Mouse (Mus musculus): Measurements from ENCODE around the gene Srrm2. TPM values are rescaled to one million over a fixed set of nuclear protein-coding genes. Genes with fewer than 3 reads are reported as not detected.

Gene Srrm2
- polyA plus RNA-seq, 1 experiment from 2014 or later, result 439 TPM

DNA sequence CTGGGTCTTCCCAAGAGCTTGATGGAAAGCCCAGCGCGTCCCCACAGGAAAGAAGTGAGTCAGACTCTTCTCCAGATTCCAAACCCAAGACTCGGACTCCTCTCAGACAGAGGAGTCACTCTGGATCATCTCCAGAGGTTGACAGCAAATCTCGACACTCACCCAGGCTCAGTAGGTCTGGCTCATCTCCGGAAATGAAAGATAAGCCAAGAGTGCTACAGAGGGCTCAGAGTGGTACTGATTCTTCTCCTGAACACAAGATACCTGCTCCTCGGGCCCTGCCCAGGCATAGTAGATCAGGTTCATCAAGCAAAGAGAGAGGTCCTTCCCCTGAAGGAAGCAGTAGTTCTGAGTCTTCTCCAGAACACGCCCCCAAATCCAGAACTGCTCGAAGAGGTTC, 28.2 kb downstream of the Srrm2 start:
- H3K27ac ChIP-seq (ENCODE audit: low read depth, low read length), result no peak overlapping the region
- peaks cover 14% of the 10 kb centered on the region for H3K9me3 ChIP-seq (ENCODE audit: control insufficient read depth, low read length)
- ATAC-seq (ENCODE audit: low FRiP score) (no peak), DNase-seq (ENCODE audit: low spot score, missing footprints) (no peak)
- peaks cover 88% of the 10 kb centered on the region for H3K36me3 ChIP-seq (ENCODE audit: control insufficient read depth, insufficient read depth, low read length)
- no peak overlapping the region for H3K4me3 ChIP-seq (ENCODE audit: low read depth, low read length)
- H3K4me1 ChIP-seq (ENCODE audit: control insufficient read depth, insufficient read depth, low read length), result no peaks in the 10 kb centered on the region
- H3K9ac ChIP-seq (ENCODE audit: low read length), result no peak overlapping the region
- no peaks in the 10 kb centered on the region for H3K27me3 ChIP-seq (ENCODE audit: control insufficient read depth, insufficient read depth, low read length)
- over 99% methylated on average over 8 of the region's 8 CpGs for WGBS
- H3K4me2 ChIP-seq, result no peak overlapping the region

DNA sequence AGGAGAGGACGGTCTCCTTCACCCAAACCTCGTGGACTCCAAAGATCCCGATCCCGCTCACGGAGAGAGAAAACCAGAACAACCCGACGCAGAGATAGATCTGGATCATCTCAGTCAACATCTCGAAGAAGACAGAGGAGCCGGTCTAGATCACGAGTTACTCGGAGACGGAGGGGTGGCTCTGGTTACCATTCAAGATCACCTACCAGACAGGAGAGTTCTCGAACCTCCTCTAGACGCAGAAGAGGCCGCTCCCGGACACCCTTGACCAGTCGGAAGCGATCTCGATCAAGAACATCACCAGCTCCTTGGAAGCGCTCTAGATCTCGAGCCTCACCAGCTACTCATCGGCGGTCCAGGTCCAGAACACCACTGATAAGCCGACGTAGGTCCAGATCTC, 28.9 kb downstream of the Srrm2 start:
- Histone ChIP-seq H3K4me1 (ENCODE audit: control insufficient read depth, insufficient read depth, low read length) (no peaks in the 10 kb centered on the region), H3K27ac (ENCODE audit: low read depth, low read length) (no peak overlapping the region), H3K9ac (ENCODE audit: low read length) (no peak overlapping the region), H3K27me3 (ENCODE audit: control insufficient read depth, insufficient read depth, low read length) (no peaks in the 10 kb centered on the region), H3K9me3 (ENCODE audit: control insufficient read depth, low read length) (peaks cover 14% of the 10 kb centered on the region), H3K4me2 (no peak overlapping the region), H3K36me3 (ENCODE audit: control insufficient read depth, insufficient read depth, low read length) (peaks cover 88% of the 10 kb centered on the region), H3K4me3 (ENCODE audit: low read depth, low read length) (no peak overlapping the region)
- no peak for DNase-seq (ENCODE audit: low spot score, missing footprints)
- no peak for ATAC-seq (ENCODE audit: low FRiP score)
- 96% methylated on average over 25 of the region's 25 CpGs for WGBS

DNA sequence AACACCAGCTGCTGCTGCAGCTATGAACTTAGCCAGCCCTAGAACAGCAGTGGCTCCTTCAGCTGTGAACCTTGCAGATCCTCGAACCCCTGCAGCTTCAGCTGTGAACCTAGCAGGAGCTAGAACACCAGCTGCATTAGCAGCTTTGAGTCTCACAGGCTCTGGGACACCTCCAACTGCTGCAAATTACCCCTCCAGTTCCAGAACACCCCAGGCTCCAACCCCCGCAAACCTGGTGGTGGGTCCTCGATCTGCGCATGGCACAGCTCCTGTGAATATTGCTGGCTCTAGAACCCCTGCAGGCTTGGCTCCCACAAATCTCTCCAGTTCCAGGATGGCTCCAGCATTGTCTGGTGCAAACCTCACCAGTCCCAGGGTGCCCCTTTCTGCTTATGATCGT, 30.4 kb downstream of the Srrm2 start:
- Histone ChIP-seq H3K4me2 (no peak overlapping the region), H3K4me3 (ENCODE audit: low read depth, low read length) (no peak overlapping the region), H3K4me1 (ENCODE audit: control insufficient read depth, insufficient read depth, low read length) (no peaks in the 10 kb centered on the region), H3K27ac (ENCODE audit: low read depth, low read length) (no peak overlapping the region), H3K27me3 (ENCODE audit: control insufficient read depth, insufficient read depth, low read length) (no peaks in the 10 kb centered on the region), H3K9ac (ENCODE audit: low read length) (no peak overlapping the region), H3K36me3 (ENCODE audit: control insufficient read depth, insufficient read depth, low read length) (peaks cover 85% of the 10 kb centered on the region), H3K9me3 (ENCODE audit: control insufficient read depth, low read length) (peaks cover 12% of the 10 kb centered on the region)
- WGBS, result 98% methylated on average over 5 of the region's 5 CpGs
- DNase-seq (ENCODE audit: low spot score, missing footprints), result no peak
- no peak for ATAC-seq (ENCODE audit: low FRiP score)

DNA sequence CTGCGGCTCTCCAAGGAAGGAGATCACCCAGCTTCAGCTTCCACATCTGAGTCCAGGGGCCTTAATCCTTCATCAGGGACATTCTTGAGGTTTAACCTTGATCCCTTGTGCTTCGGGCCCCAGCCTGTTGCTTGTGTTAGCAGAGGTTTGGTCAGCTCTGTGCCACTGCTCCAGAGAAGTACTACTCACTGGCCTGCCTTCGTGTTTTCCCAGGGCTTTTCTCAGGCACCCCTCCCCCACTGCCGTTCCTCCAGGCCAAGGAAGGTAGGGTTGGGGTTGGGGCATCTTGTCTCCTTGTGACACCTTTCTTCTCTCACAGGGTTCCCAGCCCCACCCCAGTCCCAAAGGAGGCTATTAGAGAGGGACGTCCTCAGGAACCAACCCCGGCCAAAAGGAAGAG, 31.8 kb downstream of the Srrm2 start:
- Histone ChIP-seq H3K36me3 (ENCODE audit: control insufficient read depth, insufficient read depth, low read length) (peaks cover 76% of the 10 kb centered on the region), H3K4me2 (no peak overlapping the region), H3K4me3 (ENCODE audit: low read depth, low read length) (no peak overlapping the region), H3K27ac (ENCODE audit: low read depth, low read length) (no peak overlapping the region), H3K9ac (ENCODE audit: low read length) (no peak overlapping the region), H3K9me3 (ENCODE audit: control insufficient read depth, low read length) (peaks cover 12% of the 10 kb centered on the region), H3K27me3 (ENCODE audit: control insufficient read depth, insufficient read depth, low read length) (no peaks in the 10 kb centered on the region), H3K4me1 (ENCODE audit: control insufficient read depth, insufficient read depth, low read length) (no peaks in the 10 kb centered on the region)
- ATAC-seq (ENCODE audit: low FRiP score) (no peak), DNase-seq (ENCODE audit: low spot score, missing footprints) (no peak)
- 82% methylated on average over 6 of the region's 6 CpGs for WGBS

DNA sequence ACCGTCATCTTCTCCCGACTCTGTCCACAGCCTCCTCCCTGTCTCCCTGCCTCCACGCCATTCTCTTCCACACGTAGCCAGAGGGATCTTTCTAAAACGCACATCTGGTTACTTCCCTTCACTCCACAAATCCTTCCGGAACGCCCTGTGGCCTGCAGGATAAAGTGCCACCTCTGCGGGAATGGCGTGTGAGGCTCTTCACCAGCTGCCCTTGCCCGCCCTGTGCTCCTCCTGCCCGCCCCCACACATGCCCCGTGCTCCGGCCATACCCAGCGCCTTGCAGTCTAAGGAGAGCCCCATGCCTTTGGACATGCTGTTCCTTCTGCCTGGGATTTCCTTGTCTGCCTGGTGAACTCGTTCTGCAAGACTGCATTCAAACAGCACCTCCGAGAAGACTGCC, 32.7 kb downstream of the Srrm2 start:
- Histone ChIP-seq H3K4me1 (ENCODE audit: control insufficient read depth, insufficient read depth, low read length) (peaks cover 7% of the 10 kb centered on the region), H3K9ac (ENCODE audit: low read length) (no peak overlapping the region), H3K9me3 (ENCODE audit: control insufficient read depth, low read length) (peaks cover 7% of the 10 kb centered on the region; the same call in 1 of the 2 replicates), H3K27ac (ENCODE audit: low read depth, low read length) (no peak overlapping the region), H3K4me3 (ENCODE audit: low read depth, low read length) (no peak overlapping the region), H3K4me2 (no peak overlapping the region), H3K27me3 (ENCODE audit: control insufficient read depth, insufficient read depth, low read length) (no peaks in the 10 kb centered on the region), H3K36me3 (ENCODE audit: control insufficient read depth, insufficient read depth, low read length) (peaks cover 66% of the 10 kb centered on the region)
- DNase-seq (ENCODE audit: low spot score, missing footprints), result no peak
- WGBS, result 85% methylated on average over 16 of the region's 16 CpGs
- no peak for ATAC-seq (ENCODE audit: low FRiP score)

DNA sequence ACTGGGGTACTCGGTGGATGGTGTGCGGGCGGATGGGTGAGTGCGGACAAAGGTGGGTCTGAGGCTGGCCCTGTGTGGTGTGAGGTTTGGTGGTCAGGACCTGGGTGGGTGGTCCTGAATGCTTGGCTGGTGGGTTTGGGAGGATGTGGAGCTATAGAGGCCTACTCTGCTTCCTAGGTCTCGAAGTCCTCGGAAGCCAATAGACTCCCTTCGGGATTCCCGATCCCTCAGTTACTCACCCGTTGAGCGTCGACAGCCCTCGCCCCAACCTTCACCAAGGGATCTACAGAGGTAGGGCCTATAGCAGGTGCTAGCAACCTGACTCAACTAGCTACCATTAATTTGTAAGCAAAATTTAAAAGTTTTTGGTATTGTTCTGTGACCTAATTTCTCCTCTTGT, 33.3 kb downstream of the Srrm2 start:
- Histone ChIP-seq H3K4me2 (no peak overlapping the region), H3K9me3 (ENCODE audit: control insufficient read depth, low read length) (peaks cover 1% of the 10 kb centered on the region; the same call in 1 of the 2 replicates), H3K9ac (ENCODE audit: low read length) (no peak overlapping the region), H3K36me3 (ENCODE audit: control insufficient read depth, insufficient read depth, low read length) (peaks cover 60% of the 10 kb centered on the region), H3K27ac (ENCODE audit: low read depth, low read length) (no peak overlapping the region), H3K27me3 (ENCODE audit: control insufficient read depth, insufficient read depth, low read length) (no peaks in the 10 kb centered on the region), H3K4me1 (ENCODE audit: control insufficient read depth, insufficient read depth, low read length) (peaks cover 7% of the 10 kb centered on the region), H3K4me3 (ENCODE audit: low read depth, low read length) (no peak overlapping the region)
- peak; percentile 34; the same call in 1 of the 2 replicates for ATAC-seq (ENCODE audit: low FRiP score)
- 93% methylated on average over 12 of the region's 12 CpGs for WGBS
- no peak for DNase-seq (ENCODE audit: low spot score, missing footprints)

DNA sequence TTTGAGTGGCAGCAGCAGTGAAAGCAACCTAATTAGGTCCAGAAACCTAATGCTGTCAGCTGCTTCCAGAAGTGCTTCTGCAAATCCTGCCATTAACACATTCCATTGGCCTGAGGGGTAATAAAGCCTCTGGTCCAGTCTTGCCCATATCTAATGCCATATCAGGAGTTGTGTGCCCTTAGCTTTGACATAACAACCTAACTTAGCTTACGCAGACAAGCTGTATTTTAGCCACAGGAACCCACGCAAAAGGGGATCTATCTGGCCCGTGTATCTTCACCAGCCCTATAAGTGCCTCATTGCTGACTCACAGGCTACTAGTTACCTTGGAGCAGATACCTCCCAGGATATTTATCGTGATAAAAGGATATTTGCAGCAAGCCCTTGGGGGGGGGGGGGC, 35.3 kb downstream of the Srrm2 start:
- Histone ChIP-seq H3K4me3 (ENCODE audit: low read depth, low read length) (no peak overlapping the region), H3K9ac (ENCODE audit: low read length) (no peak overlapping the region), H3K9me3 (ENCODE audit: control insufficient read depth, low read length) (no peaks in the 10 kb centered on the region), H3K36me3 (ENCODE audit: control insufficient read depth, insufficient read depth, low read length) (peaks cover 41% of the 10 kb centered on the region), H3K27me3 (ENCODE audit: control insufficient read depth, insufficient read depth, low read length) (no peaks in the 10 kb centered on the region), H3K4me1 (ENCODE audit: control insufficient read depth, insufficient read depth, low read length) (peaks cover 9% of the 10 kb centered on the region), H3K27ac (ENCODE audit: low read depth, low read length) (no peak overlapping the region), H3K4me2 (no peak overlapping the region)
- 94% methylated on average over 4 of the region's 4 CpGs for whole genome bisulfite sequencing
- ATAC-seq (ENCODE audit: low FRiP score), result no peak
- DNase-seq (ENCODE audit: low spot score, missing footprints), result no peak

DNA sequence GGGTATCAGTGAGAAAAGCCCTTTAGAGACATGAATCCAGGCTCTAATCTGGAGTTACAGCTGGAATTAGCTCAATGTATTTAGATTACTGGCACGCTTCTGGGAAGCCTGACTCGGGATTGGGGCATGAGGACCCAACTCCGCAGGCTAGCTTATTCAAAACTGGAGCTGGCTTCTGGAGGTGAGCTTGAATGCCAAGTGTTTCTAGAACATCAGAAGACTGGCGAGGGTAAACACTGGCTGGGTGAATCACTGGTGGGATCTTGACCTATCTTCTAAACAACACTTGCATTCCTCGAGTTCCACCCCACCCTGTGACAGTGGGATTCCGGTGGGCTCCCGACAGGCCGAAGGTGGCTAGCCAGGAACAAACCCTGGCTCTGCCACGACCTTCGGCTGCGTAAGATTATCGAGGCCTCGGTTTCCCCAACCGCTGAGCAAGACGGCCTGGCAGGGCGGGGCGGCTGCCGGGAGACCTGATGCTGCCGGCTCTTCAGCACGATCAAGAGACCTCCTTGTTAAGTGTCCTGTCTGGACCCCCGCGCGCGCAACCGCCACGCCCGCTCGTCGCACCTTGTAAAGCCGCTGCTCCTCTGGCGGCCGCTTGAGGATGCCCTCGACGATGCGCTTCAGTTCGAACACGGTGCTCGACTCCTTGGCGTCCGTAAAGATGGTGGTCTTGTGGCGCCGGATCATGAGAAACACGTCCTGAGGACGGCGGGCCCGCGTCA, 38.1 kb downstream of the Srrm2 start:
- ATAC-seq (ENCODE audit: low FRiP score) (peak; percentile 86), DNase-seq (ENCODE audit: low spot score, missing footprints) (peak; percentile 94)
- H3K4me1 ChIP-seq (ENCODE audit: control insufficient read depth, insufficient read depth, low read length), result peaks cover 9% of the 10 kb centered on the region
- H3K36me3 ChIP-seq (ENCODE audit: control insufficient read depth, insufficient read depth, low read length), result peaks cover 21% of the 10 kb centered on the region
- peak overlapping the region; percentile 90 for H3K9ac ChIP-seq (ENCODE audit: low read length)
- peak overlapping the region; percentile 81 for H3K4me3 ChIP-seq (ENCODE audit: low read depth, low read length)
- WGBS, result under 1% methylated on average over 47 of the region's 47 CpGs
- H3K4me2 ChIP-seq, result peak overlapping the region; percentile 56
- no peaks in the 10 kb centered on the region; the same call in 1 of the 2 replicates for H3K27me3 ChIP-seq (ENCODE audit: control insufficient read depth, insufficient read depth, low read length)
- H3K9me3 ChIP-seq (ENCODE audit: control insufficient read depth, low read length), result no peaks in the 10 kb centered on the region
- H3K27ac ChIP-seq (ENCODE audit: low read depth, low read length), result peak overlapping the region; percentile 77

DNA sequence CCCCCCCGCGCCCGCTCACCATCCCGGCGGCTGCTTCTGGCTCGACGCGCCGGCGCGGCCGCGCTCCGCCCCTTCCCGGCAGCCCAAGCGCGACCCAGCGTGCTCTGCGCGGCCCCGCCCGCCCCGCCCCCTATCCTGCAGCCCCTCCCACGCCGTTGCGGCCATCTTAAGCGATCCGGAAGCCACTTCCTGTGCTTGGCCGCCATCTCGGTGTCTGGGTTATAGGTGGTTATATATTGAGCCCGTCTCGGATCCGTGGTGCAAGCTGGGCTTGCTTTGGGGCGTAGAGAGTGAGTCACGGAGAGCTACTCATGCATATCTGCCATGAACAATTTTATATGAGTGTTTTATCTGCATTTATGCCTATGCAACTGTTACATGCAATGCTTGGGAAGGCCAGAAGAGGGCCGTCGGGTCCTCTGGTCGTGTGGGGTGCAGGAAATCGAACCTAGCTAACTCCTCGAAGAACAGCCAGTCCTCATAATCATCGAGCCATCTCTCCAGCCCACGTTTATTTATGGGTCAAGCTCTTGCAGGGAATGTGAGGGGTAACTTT, 38.8 kb downstream of the Srrm2 start, which contains the start of gene Elob:
Gene Elob, minus strand, starts transcription at position 73 of the 556 bp plus-strand sequence.
- Histone ChIP-seq H3K27me3 (ENCODE audit: control insufficient read depth, insufficient read depth, low read length) (no peaks in the 10 kb centered on the region; the same call in 1 of the 2 replicates), H3K4me2 (peak within 1 kb of the TSS; percentile 56), H3K9me3 (ENCODE audit: control insufficient read depth, low read length) (no peaks in the 10 kb centered on the region), H3K36me3 (ENCODE audit: control insufficient read depth, insufficient read depth, low read length) (peaks cover 15% of the 10 kb centered on the region), H3K4me3 (ENCODE audit: low read depth, low read length) (peak within 1 kb of the TSS; percentile 81), H3K4me1 (ENCODE audit: control insufficient read depth, insufficient read depth, low read length) (peaks cover 9% of the 10 kb centered on the region), H3K27ac (ENCODE audit: low read depth, low read length) (peak within 1 kb of the TSS; percentile 77), H3K9ac (ENCODE audit: low read length) (peak within 1 kb of the TSS; percentile 90)
- under 1% methylated on average over 29 of the region's 42 CpGs for WGBS
- peak; percentile 98 for DNase-seq (ENCODE audit: low spot score, missing footprints)
- ATAC-seq (ENCODE audit: low FRiP score), result peak; percentile 96
